Mouse (Mus musculus): ENCODE measurements at regions not wholly inside any gene's neighbourhood (a gene's known extent, or its start where the extent isn't known, plus 50 kb on each side); places are given as distances from the start of the nearest gene placed in this dataset.

DNA sequence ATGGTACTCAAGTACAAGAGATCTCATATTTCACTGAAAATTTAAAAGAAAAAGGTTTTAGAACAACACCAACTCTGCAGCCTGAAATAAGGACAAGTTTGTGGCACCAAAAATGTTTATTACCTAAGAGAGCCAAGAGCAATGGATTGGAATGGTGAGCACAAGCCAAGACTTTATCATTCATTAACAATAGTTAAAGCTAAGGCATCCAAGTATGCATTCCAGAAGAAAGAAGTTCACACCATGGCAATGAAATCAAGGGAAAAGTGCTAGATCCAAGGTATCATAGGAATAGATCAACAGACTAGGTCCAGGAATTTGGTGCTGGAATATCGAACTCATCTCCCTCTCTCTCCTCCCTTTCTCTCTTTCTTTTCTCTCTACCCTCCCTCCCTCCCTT is 63.8 kb upstream of the P3h2 start:
- TF ChIP-seq CTCF (IDR thresholded peaks at IDR 0.05; ENCODE audit: low read depth) = no peak
- TF ChIP-seq EP300 (optimal IDR thresholded peaks at IDR 0.05) = no peak
